Mouse (Mus musculus) forebrain, embryonic 15.5 days (tissue): ENCODE results near the gene Dyrk3. TPM values are rescaled to one million over a fixed set of nuclear protein-coding genes. Genes with fewer than 3 reads are reported as not detected.

ENCODE experiments used
- ATAC-seq: fragments of 200-750 bp; cut with Nextera tagmentation; replicated peaks from 2 replicates; pipeline ENCODE4 v1.8.0; 2017; ENCODE audit warnings: mild to moderate bottlenecking, moderate TSS enrichment, moderate library complexity
- H3K27ac ChIP-seq: fragments of 300-500 bp; sonication (generic); replicated peaks from 2 replicates; pipeline ENCODE4 v1.5.1; 2015; ENCODE audit warnings: mild to moderate bottlenecking, inconsistent platforms
- H3K27me3 ChIP-seq: fragments of 300-500 bp; sonication (generic); 2 replicates; pipeline ENCODE4 v1.6.1; 2015; ENCODE audit warnings: inconsistent platforms
- H3K36me3 ChIP-seq: fragments of 300-500 bp; sonication (generic); 2 replicates; pipeline ENCODE4 v1.6.1; 2015; ENCODE audit warnings: mild to moderate bottlenecking, inconsistent platforms
- H3K4me1 ChIP-seq: fragments of 300-500 bp; sonication (generic); 2 replicates; pipeline ENCODE4 v1.6.1; 2015; ENCODE audit warnings: inconsistent platforms
- H3K4me2 ChIP-seq: fragments of 300-500 bp; sonication (generic); replicated peaks from 2 replicates; pipeline ENCODE4 v1.6.1; 2015; ENCODE audit warnings: mild to moderate bottlenecking, inconsistent platforms
- H3K4me3 ChIP-seq: fragments of 300-500 bp; sonication (generic); 2 replicates; pipeline ENCODE4 v1.5.1; 2015; ENCODE audit warnings: mild to moderate bottlenecking, inconsistent platforms
- H3K9ac ChIP-seq: fragments of 300-500 bp; sonication (generic); replicated peaks from 2 replicates; pipeline ENCODE4 v1.6.1; 2015; ENCODE audit warnings: mild to moderate bottlenecking, inconsistent platforms
- H3K9me3 ChIP-seq: fragments of 300-500 bp; sonication (generic); 2 replicates; pipeline ENCODE4 v1.6.1; 2016; ENCODE audit warnings: inconsistent platforms
- WGBS: fragments of 180-500 bp; shearing (Covaris S2); methylation state at CpG from one replicate; pipeline ENCODE4 v1.1.7; 2015; ENCODE audit warnings: mixed read lengths; 5-methylcytosine and 5-hydroxymethylcytosine counted together
- polyA plus RNA-seq: library from polyadenylated mRNA; unstranded; fragments of >200 nt; fragmentation: Nextera tagmentation; extraction: Ambion mirVana; gene quantifications from 2 replicates; pipeline ENCODE4 v1.2.1, GENCODE M21; 2015

Gene Dyrk3
- polyA plus RNA-seq = 17.9 and 20.8 TPM in 2 replicates

GRCm38 (mm10) chr1:131138191-131139016 lies at the start of gene Dyrk3:
Gene Dyrk3, minus strand, starts transcription at chr1:131138340.
- H3K36me3 ChIP-seq = no peaks in the 10 kb centered on the region
- H3K27ac ChIP-seq = peak within 1 kb of the TSS; percentile 92
- WGBS = 5% methylated on average over 49 of the region's 49 CpGs
- H3K4me3 ChIP-seq = peak within 1 kb of the TSS; percentile 82
- no peaks in the 10 kb centered on the region for H3K27me3 ChIP-seq
- H3K9me3 ChIP-seq = no peaks in the 10 kb centered on the region
- H3K4me2 ChIP-seq = peak within 1 kb of the TSS; percentile 82
- H3K9ac ChIP-seq = peak within 1 kb of the TSS; percentile 81
- H3K4me1 ChIP-seq = peaks cover 45% of the 10 kb centered on the region
- ATAC-seq = peak; percentile 98

- Histone ChIP-seq H3K27ac (no peak overlapping the region), H3K9ac (no peak overlapping the region), H3K4me3 (no peak overlapping the region), H3K27me3 (no peaks in the 10 kb centered on the region), H3K36me3 (no peaks in the 10 kb centered on the region), H3K4me2 (no peak overlapping the region), H3K9me3 (no peaks in the 10 kb centered on the region), H3K4me1 (no peaks in the 10 kb centered on the region)
- no peak for ATAC-seq
- WGBS = 94% methylated on average over 5 of the region's 5 CpGs
Measured at GRCm38 (mm10) chr1:131187856-131188255, 49.7 kb upstream of the Dyrk3 start.

- Histone ChIP-seq H3K27ac (no peak overlapping the region), H3K4me3 (no peak overlapping the region), H3K4me1 (no peaks in the 10 kb centered on the region), H3K9ac (no peak overlapping the region), H3K36me3 (no peaks in the 10 kb centered on the region), H3K27me3 (no peaks in the 10 kb centered on the region), H3K9me3 (no peaks in the 10 kb centered on the region), H3K4me2 (no peak overlapping the region)
- no peak for ATAC-seq
- WGBS = 74% methylated on average over 6 of the region's 6 CpGs
Measured at GRCm38 (mm10) chr1:131186995-131187394, 48.9 kb upstream of the Dyrk3 start.

DNA sequence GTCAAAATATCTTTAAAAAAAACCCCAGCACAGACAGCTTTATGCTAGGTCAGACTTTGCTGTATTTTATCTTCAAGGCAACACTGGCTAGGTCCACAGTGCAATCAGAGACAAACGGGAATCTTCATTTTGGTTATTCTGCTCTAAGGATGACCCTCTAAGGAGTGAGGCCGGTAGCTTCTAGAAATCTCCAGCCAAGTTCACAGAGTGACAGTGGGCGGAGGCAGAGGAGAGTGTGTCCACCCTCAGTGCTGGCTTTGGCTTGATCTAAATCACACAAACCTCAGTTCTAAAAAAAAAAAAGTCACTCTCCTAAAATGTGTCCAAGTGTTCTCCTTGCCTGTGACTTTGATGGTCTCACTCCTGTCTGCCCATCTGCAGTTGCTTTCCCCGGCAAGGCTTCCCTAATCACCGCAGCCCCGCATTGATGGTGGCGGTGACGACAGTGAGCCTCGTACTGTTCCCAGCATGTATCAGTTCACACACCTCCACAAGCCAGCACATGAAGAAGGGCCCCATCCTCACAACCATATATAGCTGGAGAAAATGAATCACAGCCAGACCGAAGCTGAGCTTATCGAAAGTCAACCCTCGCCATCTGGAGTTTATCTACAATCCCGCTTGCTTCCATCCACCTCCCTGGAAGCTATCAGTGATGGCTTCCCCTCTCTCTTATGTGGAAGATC lies 47.8 kb upstream of the Dyrk3 start:
- no peak overlapping the region for H3K9ac ChIP-seq
- no peaks in the 10 kb centered on the region for H3K4me1 ChIP-seq
- no peaks in the 10 kb centered on the region for H3K9me3 ChIP-seq
- no peak overlapping the region for H3K4me3 ChIP-seq
- no peak overlapping the region for H3K4me2 ChIP-seq
- no peaks in the 10 kb centered on the region for H3K36me3 ChIP-seq
- WGBS = 89% methylated on average over 13 of the region's 13 CpGs
- H3K27ac ChIP-seq = no peak overlapping the region
- H3K27me3 ChIP-seq = no peaks in the 10 kb centered on the region
- no peak for ATAC-seq

GRCm38 (mm10) chr1:131184956-131185660 lies 47.0 kb upstream of the Dyrk3 start:
- H3K9me3 ChIP-seq = no peaks in the 10 kb centered on the region
- H3K27me3 ChIP-seq = no peaks in the 10 kb centered on the region
- no peak overlapping the region for H3K9ac ChIP-seq
- peaks cover 6% of the 10 kb centered on the region; the same call in 1 of the 2 replicates for H3K36me3 ChIP-seq
- H3K27ac ChIP-seq = no peak overlapping the region
- 81% methylated on average over 8 of the region's 8 CpGs for WGBS
- H3K4me3 ChIP-seq = no peak overlapping the region
- H3K4me1 ChIP-seq = no peaks in the 10 kb centered on the region
- no peak for ATAC-seq
- H3K4me2 ChIP-seq = no peak overlapping the region

DNA sequence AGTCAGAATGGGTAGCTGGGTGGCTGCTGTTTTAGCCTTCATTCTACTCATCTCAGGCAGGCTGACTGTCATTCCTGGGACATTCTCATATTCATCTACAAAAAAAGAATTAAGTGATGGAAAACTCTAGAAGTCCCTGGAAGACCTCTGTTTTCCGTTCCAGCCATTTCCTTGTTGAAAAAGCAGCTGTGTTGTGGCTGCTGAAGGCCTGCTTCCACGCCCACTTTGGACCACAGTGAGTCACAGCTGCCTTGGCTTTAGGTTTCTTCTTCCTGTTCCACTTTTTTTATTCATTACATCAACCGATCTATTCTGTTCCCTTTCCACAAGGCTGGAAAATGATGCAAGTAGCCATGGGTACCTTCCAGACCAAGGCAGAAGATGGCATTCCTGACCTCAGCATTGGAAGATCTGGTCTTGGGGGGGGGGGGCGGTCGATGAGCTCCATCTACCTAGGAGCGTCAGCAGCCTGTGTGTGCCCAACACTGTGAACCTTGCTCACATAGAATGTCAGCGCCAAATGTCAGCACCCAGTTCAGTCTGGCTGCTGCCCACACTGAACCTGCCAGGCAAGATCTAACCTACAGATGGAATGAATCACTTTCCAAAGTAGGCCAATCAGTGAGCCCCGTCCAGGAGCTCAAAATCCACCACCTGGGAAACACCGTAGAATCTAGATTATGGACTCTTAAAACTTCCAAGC lies 46.3 kb upstream of the Dyrk3 start:
- 89% methylated on average over 9 of the region's 9 CpGs for WGBS
- no peak for ATAC-seq
- no peak overlapping the region for H3K4me2 ChIP-seq

DNA sequence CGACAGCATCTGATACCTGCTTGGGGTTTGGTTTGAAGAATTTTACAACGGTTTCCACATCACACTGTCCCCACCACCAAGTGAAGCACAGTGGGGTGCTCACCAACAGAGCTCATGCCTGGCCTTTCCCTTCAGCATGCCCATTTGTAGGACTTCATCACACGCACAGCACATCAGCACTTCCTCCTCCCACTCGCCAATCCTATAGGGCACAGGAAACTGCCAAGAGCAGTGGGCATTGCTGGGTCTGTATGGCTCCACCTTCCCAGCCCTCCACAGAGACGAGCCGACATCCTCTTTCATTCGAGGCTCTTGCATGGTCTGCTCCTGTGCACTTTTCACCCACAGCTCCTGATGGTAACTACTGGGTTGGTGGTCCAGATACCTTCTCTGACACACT lies 45.1 kb upstream of the Dyrk3 start:
- 85% methylated on average over 7 of the region's 7 CpGs for WGBS

More for the DNA sequence above, 46.3 kb upstream of the Dyrk3 start:
- no peak overlapping the region for H3K27ac ChIP-seq
- no peaks in the 10 kb centered on the region for H3K27me3 ChIP-seq
- H3K4me3 ChIP-seq = no peak overlapping the region
- peaks cover 13% of the 10 kb centered on the region; the same call in 1 of the 2 replicates for H3K36me3 ChIP-seq
- H3K9ac ChIP-seq = no peak overlapping the region
- H3K9me3 ChIP-seq = no peaks in the 10 kb centered on the region
- no peaks in the 10 kb centered on the region for H3K4me1 ChIP-seq

GRCm38 (mm10) chr1:131181642-131182527 lies 43.7 kb upstream of the Dyrk3 start:
- Histone ChIP-seq H3K9ac (no peak overlapping the region), H3K36me3 (peaks cover 27% of the 10 kb centered on the region), H3K4me1 (no peaks in the 10 kb centered on the region), H3K27ac (no peak overlapping the region), H3K4me2 (no peak overlapping the region), H3K4me3 (no peak overlapping the region), H3K27me3 (no peaks in the 10 kb centered on the region), H3K9me3 (no peaks in the 10 kb centered on the region)
- peak; percentile 41 for ATAC-seq
- WGBS = 64% methylated on average over 9 of the region's 9 CpGs

More for the DNA sequence above, 45.1 kb upstream of the Dyrk3 start:
- Histone ChIP-seq H3K36me3 (peaks cover 15% of the 10 kb centered on the region; the same call in 1 of the 2 replicates), H3K27ac (no peak overlapping the region), H3K4me3 (no peak overlapping the region), H3K9me3 (no peaks in the 10 kb centered on the region), H3K4me2 (no peak overlapping the region), H3K4me1 (no peaks in the 10 kb centered on the region), H3K9ac (no peak overlapping the region), H3K27me3 (no peaks in the 10 kb centered on the region)
- ATAC-seq = no peak

GRCm38 (mm10) chr1:131180386-131180785 lies 42.2 kb upstream of the Dyrk3 start:
- WGBS = 95% methylated on average over 7 of the region's 7 CpGs
- Histone ChIP-seq H3K4me1 (no peaks in the 10 kb centered on the region), H3K4me3 (no peak overlapping the region), H3K9ac (no peak overlapping the region), H3K27ac (no peak overlapping the region), H3K4me2 (no peak overlapping the region), H3K36me3 (peaks cover 40% of the 10 kb centered on the region), H3K27me3 (no peaks in the 10 kb centered on the region), H3K9me3 (no peaks in the 10 kb centered on the region)
- no peak for ATAC-seq

- Histone ChIP-seq H3K36me3 (peaks cover 60% of the 10 kb centered on the region), H3K27me3 (no peaks in the 10 kb centered on the region), H3K9me3 (no peaks in the 10 kb centered on the region), H3K4me1 (no peaks in the 10 kb centered on the region), H3K9ac (no peak overlapping the region), H3K4me2 (no peak overlapping the region), H3K27ac (no peak overlapping the region), H3K4me3 (no peak overlapping the region)
- WGBS = 88% methylated on average over 5 of the region's 5 CpGs
- ATAC-seq = no peak
Measured at GRCm38 (mm10) chr1:131178083-131178482, 39.9 kb upstream of the Dyrk3 start.

DNA sequence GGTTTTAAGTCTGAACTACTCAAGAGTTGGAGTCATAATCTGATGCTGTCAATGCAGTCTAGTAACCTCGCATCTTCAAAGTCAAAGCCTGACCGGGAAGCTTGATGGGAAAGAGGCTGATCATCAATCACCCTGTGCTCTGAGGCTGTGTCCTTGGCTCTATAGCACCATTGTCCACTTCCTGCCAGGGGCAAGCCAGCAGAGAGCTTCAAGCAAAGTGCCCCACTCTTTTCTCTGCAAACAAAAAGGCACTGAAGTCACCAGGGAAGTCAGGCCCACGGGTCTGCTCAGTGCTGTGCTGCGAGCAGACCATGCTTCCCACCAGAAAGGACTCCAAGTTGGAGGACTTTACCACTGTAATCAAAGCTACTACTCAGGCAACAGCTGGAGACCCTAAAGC lies 39.1 kb upstream of the Dyrk3 start:
- Histone ChIP-seq H3K36me3 (peaks cover 68% of the 10 kb centered on the region), H3K4me2 (no peak overlapping the region), H3K4me1 (no peaks in the 10 kb centered on the region), H3K27me3 (no peaks in the 10 kb centered on the region), H3K9ac (no peak overlapping the region), H3K4me3 (no peak overlapping the region), H3K9me3 (no peaks in the 10 kb centered on the region), H3K27ac (no peak overlapping the region)
- no peak for ATAC-seq
- whole genome bisulfite sequencing = 92% methylated on average over 4 of the region's 4 CpGs
